Mouse (Mus musculus) bone marrow macrophage, adult 2 months (primary cell): ENCODE data around the gene 4921539E11Rik. TPM values are rescaled to one million over a fixed set of nuclear protein-coding genes. Genes with fewer than 3 reads are reported as not detected.

ENCODE experiments used
- H3K27ac ChIP-seq: 2 replicates; pipeline ENCODE4 v1.5.1; 2012; ENCODE audit warnings: low read depth, low read length; ENCODE audit not compliant: insufficient read depth
- H3K4me1 ChIP-seq: 2 replicates; pipeline ENCODE4 v1.6.1; 2012; ENCODE audit warnings: low read length; ENCODE audit not compliant: control insufficient read depth, insufficient read depth
- H3K4me3 ChIP-seq: 2 replicates; pipeline ENCODE4 v1.5.1; 2012; ENCODE audit warnings: mild to moderate bottlenecking, low read length, moderate library complexity; ENCODE audit not compliant: insufficient read depth
- CTCF ChIP-seq: IDR thresholded peaks from 2 replicates; pipeline ENCODE4 v1.5.1; 2012; ENCODE audit warnings: low read depth, mild to moderate bottlenecking, low read length, moderate library complexity
- POLR2A ChIP-seq: IDR thresholded peaks from 2 replicates; pipeline ENCODE4 v1.6.1; 2012; ENCODE audit warnings: mild to moderate bottlenecking, low read depth, low read length, borderline replicate concordance
- polyA plus RNA-seq: library from polyadenylated mRNA; stranded (reverse); fragments of >200 nt; gene quantifications from 2 replicates; pipeline ENCODE4 v1.2.4, GENCODE M21; 2012; ENCODE audit not compliant: missing spikeins, insufficient read depth, insufficient read length

Gene 4921539E11Rik
- polyA plus RNA-seq, 1 experiment = not detected

GRCm38 (mm10) chr4:103303851-103304250 lies 13.2 kb upstream of the 4921539E11Rik start:
- Histone ChIP-seq H3K27ac (no peak overlapping the region), H3K4me3 (no peak overlapping the region), H3K4me1 (no peaks in the 10 kb centered on the region)
- TF ChIP-seq CTCF (no peak), POLR2A (no peak)

GRCm38 (mm10) chr4:103299342-103299741 lies 8.7 kb upstream of the 4921539E11Rik start:
- H3K27ac ChIP-seq = no peak overlapping the region
- TF ChIP-seq CTCF = no peak
- TF ChIP-seq POLR2A = no peak

GRCm38 (mm10) chr4:103288342-103288741 lies 2.3 kb downstream of the 4921539E11Rik start:
- Histone ChIP-seq H3K4me3 (no peak overlapping the region), H3K4me1 (no peaks in the 10 kb centered on the region), H3K27ac (no peak overlapping the region)
- TF ChIP-seq CTCF (no peak), POLR2A (no peak)

More at GRCm38 (mm10) chr4:103299342-103299741, 8.7 kb upstream of the 4921539E11Rik start:
- Histone ChIP-seq H3K4me3 (no peak overlapping the region), H3K4me1 (no peaks in the 10 kb centered on the region)

GRCm38 (mm10) chr4:103273021-103273420 lies 17.6 kb downstream of the 4921539E11Rik start:
- Histone ChIP-seq H3K4me1 (0 out of 2 replicates have a peak, but pooled peaks cover 2% of the 10 kb centered on the region), H3K4me3 (no peak overlapping the region), H3K27ac (no peak overlapping the region)
- TF ChIP-seq POLR2A (no peak), CTCF (no peak)

GRCm38 (mm10) chr4:103269336-103269735 lies 21.3 kb downstream of the 4921539E11Rik start:
- H3K4me1 ChIP-seq = 0 out of 2 replicates have a peak, but pooled peaks cover 2% of the 10 kb centered on the region
- H3K27ac ChIP-seq = no peak overlapping the region
- no peak overlapping the region for H3K4me3 ChIP-seq
- TF ChIP-seq POLR2A (no peak), CTCF (no peak)

- Histone ChIP-seq H3K4me1 (no peaks in the 10 kb centered on the region), H3K4me3 (no peak overlapping the region), H3K27ac (no peak overlapping the region)
- TF ChIP-seq POLR2A (no peak), CTCF (no peak)
Measured at GRCm38 (mm10) chr4:103265166-103265565, 25.5 kb downstream of the 4921539E11Rik start.

- Histone ChIP-seq H3K4me1 (no peaks in the 10 kb centered on the region), H3K27ac (no peak overlapping the region), H3K4me3 (no peak overlapping the region)
- TF ChIP-seq CTCF (no peak), POLR2A (no peak)
Measured at GRCm38 (mm10) chr4:103263812-103264396, 26.8 kb downstream of the 4921539E11Rik start.

GRCm38 (mm10) chr4:103263378-103263777 lies 27.3 kb downstream of the 4921539E11Rik start:
- H3K27ac ChIP-seq = no peak overlapping the region
- no peaks in the 10 kb centered on the region for H3K4me1 ChIP-seq
- no peak overlapping the region for H3K4me3 ChIP-seq
- TF ChIP-seq CTCF = no peak
- TF ChIP-seq POLR2A = no peak

- no peak overlapping the region for H3K27ac ChIP-seq
- TF ChIP-seq CTCF (no peak), POLR2A (no peak)
- no peaks in the 10 kb centered on the region for H3K4me1 ChIP-seq
- H3K4me3 ChIP-seq = no peak overlapping the region
Measured at GRCm38 (mm10) chr4:103258817-103259216, 31.8 kb downstream of the 4921539E11Rik start.

GRCm38 (mm10) chr4:103253846-103254245 lies 36.8 kb downstream of the 4921539E11Rik start:
- Histone ChIP-seq H3K4me1 (no peaks in the 10 kb centered on the region), H3K27ac (no peak overlapping the region), H3K4me3 (no peak overlapping the region)
- no peak for TF ChIP-seq CTCF
- TF ChIP-seq POLR2A = no peak
